In the genomic region with DNA sequence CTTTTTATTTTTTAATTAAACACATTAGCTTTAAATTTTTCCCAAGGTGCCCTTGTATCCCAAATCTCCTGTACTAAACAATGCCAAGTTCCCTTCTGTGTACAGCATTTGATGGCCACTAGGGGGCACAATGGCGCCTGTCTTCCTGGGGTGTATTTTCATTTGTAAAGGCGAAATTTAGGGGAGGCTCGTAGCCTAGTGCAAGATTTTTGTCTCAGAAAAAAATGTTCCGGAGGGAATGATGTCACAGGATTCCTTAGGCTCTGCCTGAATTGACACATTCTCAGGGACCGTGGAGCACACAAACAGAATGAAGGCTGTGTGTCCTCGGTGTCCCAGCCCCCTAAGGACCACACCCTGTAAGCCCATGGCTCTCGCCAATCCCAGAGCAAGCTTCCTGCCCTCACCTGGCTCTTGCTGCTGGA, we compare ENCODE assay signal across 8 mouse cellular contexts.
DNase-seq lines count a peak whose midpoint lies in the region; ATAC-seq and TF ChIP-seq lines count a peak whose summit lies in the region.

No protein-coding gene starts in this region.

- no peak overlapping the region for H3K4me2 ChIP-seq in forebrain, embryonic 11.5 days (ENCODE audit: low read depth, low read length, severe bottlenecking)
- peak overlapping the region; percentile 42 for H3K4me2 ChIP-seq in heart, postnatal 0 days (ENCODE audit: low read depth, low read length)
- peak overlapping the region; percentile 42 for H3K4me2 ChIP-seq in liver, embryonic 13.5 days
- H3K4me2 ChIP-seq in neural tube, embryonic 15.5 days: peak overlapping the region; percentile 33

- H3K27me3 ChIP-seq in G1E (ENCODE audit: insufficient read depth, low read length): no peaks in the 10 kb centered on the region
- no peaks in the 10 kb centered on the region for H3K27me3 ChIP-seq in forebrain, embryonic 11.5 days (ENCODE audit: control insufficient read depth, insufficient read depth, low read length)
- H3K27me3 ChIP-seq in heart, postnatal 0 days (ENCODE audit: control insufficient read depth, insufficient read depth, low read length): no peaks in the 10 kb centered on the region
- no peaks in the 10 kb centered on the region for H3K27me3 ChIP-seq in liver, embryonic 13.5 days
- no peaks in the 10 kb centered on the region for H3K27me3 ChIP-seq in neural tube, embryonic 15.5 days (replicated peaks)

- peak; percentile 43 for TF ChIP-seq CTCF in G1E (IDR thresholded peaks at IDR 0.05; ENCODE audit: low read depth, low read length)
- TF ChIP-seq CTCF in heart, postnatal 0 days (IDR thresholded peaks at IDR 0.05; ENCODE audit: low read depth): peak; percentile 89

- ATAC-seq in G1E (ENCODE audit: extremely low read depth, insufficient number of reproducible peaks, low FRiP score, poor library complexity, severe bottlenecking): peak; percentile 8; the same call in 1 of the 2 replicates
- ATAC-seq in forebrain, embryonic 11.5 days (replicated peaks; ENCODE audit: low FRiP score): no peak
- ATAC-seq in heart, postnatal 0 days (ENCODE audit: insufficient read depth, low read depth): peak; percentile 67
- ATAC-seq in liver, embryonic 13.5 days (ENCODE audit: low read depth): no peak
- no peak for ATAC-seq in neural tube, embryonic 15.5 days (ENCODE audit: low FRiP score)

- no peak for TF ChIP-seq EP300 in heart, postnatal 0 days (IDR thresholded peaks at IDR 0.05; ENCODE audit: low read depth)

- peak; percentile 43 for DNase-seq in G1E (ENCODE audit: low spot score)
- DNase-seq in c-Kit-positive CD71-negative TER-119-negative erythroid progenitor cells, embryonic 14.5 days (ENCODE audit: low read depth): peak; percentile 56
- DNase-seq in forebrain, embryonic 11.5 days (ENCODE audit: low spot score): peak; percentile 83
- DNase-seq in heart, postnatal 0 days (ENCODE audit: low spot score): peak; percentile 87
- DNase-seq in kidney, postnatal 36 days: peak; percentile 66 to 85
- peak; percentile 41 for DNase-seq in liver, embryonic 13.5 days
- peak; percentile 72 for DNase-seq in thymus, postnatal 25 days

- H3K27ac ChIP-seq in forebrain, embryonic 11.5 days (ENCODE audit: low read depth, low read length): no peak overlapping the region
- H3K27ac ChIP-seq in heart, postnatal 0 days (ENCODE audit: low read depth): peak overlapping the region; percentile 63
- H3K27ac ChIP-seq in liver, embryonic 13.5 days: no peak overlapping the region
- H3K27ac ChIP-seq in neural tube, embryonic 15.5 days (replicated peaks): no peak overlapping the region

- no peaks in the 10 kb centered on the region for H3K9me3 ChIP-seq in G1E (replicated peaks)
- H3K9me3 ChIP-seq in forebrain, embryonic 11.5 days (ENCODE audit: control insufficient read depth, low read length): no peaks in the 10 kb centered on the region
- no peaks in the 10 kb centered on the region for H3K9me3 ChIP-seq in heart, postnatal 0 days (replicated peaks; ENCODE audit: control insufficient read depth, low read length)
- no peaks in the 10 kb centered on the region for H3K9me3 ChIP-seq in liver, embryonic 13.5 days (replicated peaks)
- H3K9me3 ChIP-seq in neural tube, embryonic 15.5 days (replicated peaks): no peaks in the 10 kb centered on the region

- H3K4me3 ChIP-seq in G1E (ENCODE audit: low read depth, low read length): no peak overlapping the region
- H3K4me3 ChIP-seq in forebrain, embryonic 11.5 days (ENCODE audit: low read depth, low read length): no peak overlapping the region
- no peak overlapping the region for H3K4me3 ChIP-seq in heart, postnatal 0 days (ENCODE audit: low read depth, low read length)
- no peak overlapping the region; the same call in 1 of the 2 replicates for H3K4me3 ChIP-seq in liver, embryonic 13.5 days (replicated peaks)
- no peak overlapping the region for H3K4me3 ChIP-seq in neural tube, embryonic 15.5 days (replicated peaks)

- no peak overlapping the region for H3K9ac ChIP-seq in forebrain, embryonic 11.5 days (ENCODE audit: low read length)
- H3K9ac ChIP-seq in heart, postnatal 0 days (replicated peaks; ENCODE audit: low read depth, low read length): 0 out of 2 replicates have a peak overlapping the region, but pooled peaks have one; percentile 18
- H3K9ac ChIP-seq in liver, embryonic 13.5 days: no peak overlapping the region
- no peak overlapping the region for H3K9ac ChIP-seq in neural tube, embryonic 15.5 days (replicated peaks)

- peaks cover 8% of the 10 kb centered on the region; the same call in 1 of the 2 replicates for H3K4me1 ChIP-seq in G1E (ENCODE audit: insufficient read depth, low read depth, low read length)
- H3K4me1 ChIP-seq in forebrain, embryonic 11.5 days (replicated peaks; ENCODE audit: control insufficient read depth, insufficient read depth, low read length): no peaks in the 10 kb centered on the region
- H3K4me1 ChIP-seq in heart, postnatal 0 days (ENCODE audit: control insufficient read depth, insufficient read depth): peaks cover 10% of the 10 kb centered on the region; the same call in 1 of the 2 replicates
- peaks cover 12% of the 10 kb centered on the region; the same call in 1 of the 2 replicates for H3K4me1 ChIP-seq in liver, embryonic 13.5 days (replicated peaks)
- peaks cover 8% of the 10 kb centered on the region for H3K4me1 ChIP-seq in neural tube, embryonic 15.5 days

- 38% methylated on average over 7 of the region's 7 CpGs for WGBS in forebrain, embryonic 11.5 days
- 19% methylated on average over 7 of the region's 7 CpGs for WGBS in heart, postnatal 0 days
- 25% methylated on average over 7 of the region's 7 CpGs for WGBS in liver, embryonic 13.5 days (ENCODE audit: insufficient replicate concordance)
- 37% methylated on average over 7 of the region's 7 CpGs for WGBS in neural tube, embryonic 15.5 days

- peaks cover 39% of the 10 kb centered on the region for H3K36me3 ChIP-seq in G1E (replicated peaks)
- H3K36me3 ChIP-seq in forebrain, embryonic 11.5 days (ENCODE audit: control insufficient read depth, insufficient read depth, low read length): no peaks in the 10 kb centered on the region
- no peaks in the 10 kb centered on the region for H3K36me3 ChIP-seq in heart, postnatal 0 days (replicated peaks; ENCODE audit: control insufficient read depth, insufficient read depth, low read length)
- no peaks in the 10 kb centered on the region for H3K36me3 ChIP-seq in liver, embryonic 13.5 days
- no peaks in the 10 kb centered on the region for H3K36me3 ChIP-seq in neural tube, embryonic 15.5 days

Comparison
In these comparisons a context has a peak if more than half of its experiments do, and no peak if none do; other contexts are left out.
1. ATAC-seq: peak in G1E (single experiment) and heart, postnatal 0 days (single experiment); none in forebrain, embryonic 11.5 days (single experiment), liver, embryonic 13.5 days (single experiment) and neural tube, embryonic 15.5 days (single experiment).
2. Peak in every context shown above with its lines, with median percentiles within 50 percentile points of each other: DNase-seq.